Mouse (Mus musculus): ENCODE data around the gene Oprm1.

Oprm1 gene

GRCm38 (mm10) chr10:7047919-7048291 is 289.6 kb downstream of the Oprm1 start:
- DNase-seq, result no peak

- DNase-seq, result no peak
Measured at GRCm38 (mm10) chr10:7049901-7050300, 291.6 kb downstream of the Oprm1 start.

GRCm38 (mm10) chr10:7052315-7053017 is 294.2 kb downstream of the Oprm1 start, which contains the start of gene Ipcef1:
Ipcef1 (minus strand) TSS chr10:7052478.
- no peak for DNase-seq

- no peak for DNase-seq
Measured at GRCm38 (mm10) chr10:7054560-7055205, 296.4 kb downstream of the Oprm1 start.

GRCm38 (mm10) chr10:7057546-7057945 is 299.2 kb downstream of the Oprm1 start:
- DNase-seq, result no peak

- DNase-seq, result no peak
Measured at GRCm38 (mm10) chr10:7060326-7060725, 302.0 kb downstream of the Oprm1 start.

- DNase-seq, result no peak
Measured at GRCm38 (mm10) chr10:7062993-7063392, 304.7 kb downstream of the Oprm1 start.

GRCm38 (mm10) chr10:7063752-7064457 is 305.6 kb downstream of the Oprm1 start:
- peak; percentile 33 to 34 for DNase-seq

- no peak for DNase-seq
Measured at GRCm38 (mm10) chr10:7068608-7069007, 310.3 kb downstream of the Oprm1 start.

GRCm38 (mm10) chr10:7069090-7069489 is 310.8 kb downstream of the Oprm1 start:
- DNase-seq, result no peak

- DNase-seq, result no peak
Measured at GRCm38 (mm10) chr10:7070100-7070835, 312.0 kb downstream of the Oprm1 start.

- DNase-seq, result no peak
Measured at GRCm38 (mm10) chr10:7070924-7071323, 312.6 kb downstream of the Oprm1 start.

GRCm38 (mm10) chr10:7074231-7074630 is 315.9 kb downstream of the Oprm1 start:
- DNase-seq, result no peak

- DNase-seq, result peak in 1 of 2 experiments; percentile 34
Measured at GRCm38 (mm10) chr10:7075661-7076060, 317.4 kb downstream of the Oprm1 start.

GRCm38 (mm10) chr10:7076201-7076600 is 317.9 kb downstream of the Oprm1 start:
- peak; percentile 92 for DNase-seq

- DNase-seq, result peak; percentile 80 to 88
Measured at GRCm38 (mm10) chr10:7076662-7077211, 318.4 kb downstream of the Oprm1 start.

GRCm38 (mm10) chr10:7077389-7077808 is 319.1 kb downstream of the Oprm1 start:
- DNase-seq, result peak; percentile 90 to 91

- DNase-seq, result peak; percentile 43 to 50
Measured at GRCm38 (mm10) chr10:7077971-7078370, 319.7 kb downstream of the Oprm1 start.

Measured in cerebellum, postnatal 10 days (tissue).